Mouse (Mus musculus) liver, postnatal 0 days (tissue): ENCODE measurements at regions not wholly inside any gene's neighbourhood (a gene's known extent, or its start where the extent isn't known, plus 50 kb on each side); places are given as distances from the start of the nearest gene placed in this dataset.
A peak's percentile ranks its signal among the peaks of the same experiment; 100 is the strongest.

Source experiments
- ATAC-seq: fragments of 200-750 bp; cut with Nextera tagmentation; 2 replicates; pipeline ENCODE4 v1.8.0; 2017; ENCODE audit warnings: mild to moderate bottlenecking, moderate library complexity
- DNase-seq: peaks from one replicate; pipeline ENCODE4 v3.0.0-alpha.2; 2016
- H3K27ac ChIP-seq: fragments of 300-500 bp; sonication (generic); 2 replicates; pipeline ENCODE4 v1.5.1; 2014; ENCODE audit warnings: antibody characterized with exemption, moderate library complexity, mild to moderate bottlenecking, low read depth
- H3K27me3 ChIP-seq: fragments of 300-500 bp; sonication (generic); 2 replicates; pipeline ENCODE4 v1.6.1; 2014; ENCODE audit warnings: low read length, control low read depth, mixed read lengths; ENCODE audit not compliant: insufficient read depth
- H3K36me3 ChIP-seq: fragments of 300-500 bp; sonication (generic); replicated peaks from 2 replicates; pipeline ENCODE4 v1.6.1; 2014; ENCODE audit warnings: mild to moderate bottlenecking, control low read depth, low read length, moderate library complexity, mixed read lengths; ENCODE audit not compliant: insufficient read depth
- H3K4me1 ChIP-seq: fragments of 300-500 bp; sonication (generic); 2 replicates; pipeline ENCODE4 v1.6.1; 2014; ENCODE audit warnings: antibody characterized with exemption, mild to moderate bottlenecking, control low read depth; ENCODE audit not compliant: insufficient read depth
- H3K4me2 ChIP-seq: fragments of 300-500 bp; sonication (generic); 2 replicates; pipeline ENCODE4 v1.6.1; 2014; ENCODE audit warnings: low read depth, mild to moderate bottlenecking, low read length, moderate library complexity, mixed read lengths
- H3K4me3 ChIP-seq: fragments of 300-500 bp; sonication (generic); 2 replicates; pipeline ENCODE4 v1.5.1; 2014; ENCODE audit warnings: low read depth, low read length
- H3K9ac ChIP-seq: fragments of 300-500 bp; sonication (generic); replicated peaks from 2 replicates; pipeline ENCODE4 v1.6.1; 2014; ENCODE audit warnings: mild to moderate bottlenecking, moderate library complexity
- H3K9me3 ChIP-seq: fragments of 300-500 bp; sonication (generic); 2 replicates; pipeline ENCODE4 v1.6.1; 2016; ENCODE audit warnings: mild to moderate bottlenecking, control low read depth, low read length, mixed read lengths
- CTCF ChIP-seq: sonication (generic); IDR thresholded peaks from 2 replicates; pipeline ENCODE4 v1.5.1; 2016; ENCODE audit warnings: antibody characterized with exemption, low read depth
- EP300 ChIP-seq: IDR thresholded peaks from 2 replicates; pipeline ENCODE4 v1.6.1; 2016; ENCODE audit warnings: antibody characterized with exemption, low read depth, mild to moderate bottlenecking
- WGBS: fragments of 180-500 bp; shearing (Covaris S2); extraction: QIAGEN DNeasy Blood & Tissue Kit; methylation state at CpG from one replicate; pipeline ENCODE4 v1.1.7; 2014; ENCODE audit not compliant: insufficient replicate concordance; 5-methylcytosine and 5-hydroxymethylcytosine counted together

GRCm38 (mm10) chr1:64209131-64209530 lies 87.0 kb upstream of the Klf7 start:
- H3K4me1 ChIP-seq, result no peaks in the 10 kb centered on the region
- H3K36me3 ChIP-seq, result no peaks in the 10 kb centered on the region
- ATAC-seq, result no peak

GRCm38 (mm10) chr1:64200387-64201023 lies 78.4 kb upstream of the Klf7 start:
- no peaks in the 10 kb centered on the region for H3K9me3 ChIP-seq
- 50% methylated on average over 5 of the region's 5 CpGs for WGBS
- H3K4me3 ChIP-seq, result no peak overlapping the region
- TF ChIP-seq CTCF (no peak), EP300 (no peak)
- no peak overlapping the region for H3K9ac ChIP-seq
- H3K27me3 ChIP-seq, result no peaks in the 10 kb centered on the region
- H3K4me1 ChIP-seq, result no peaks in the 10 kb centered on the region
- H3K36me3 ChIP-seq, result no peaks in the 10 kb centered on the region
- no peak overlapping the region for H3K27ac ChIP-seq
- no peak overlapping the region for H3K4me2 ChIP-seq
- no peak for ATAC-seq
- DNase-seq, result no peak

More at GRCm38 (mm10) chr1:64209131-64209530, 87.0 kb upstream of the Klf7 start:
- WGBS, result 34% methylated on average over 1 of the region's 1 CpGs
- no peak overlapping the region for H3K9ac ChIP-seq
- no peak overlapping the region for H3K4me2 ChIP-seq
- no peak for TF ChIP-seq EP300
- TF ChIP-seq CTCF, result no peak
- H3K27me3 ChIP-seq, result no peaks in the 10 kb centered on the region
- H3K9me3 ChIP-seq, result no peaks in the 10 kb centered on the region
- no peak overlapping the region for H3K27ac ChIP-seq
- DNase-seq, result no peak
- H3K4me3 ChIP-seq, result no peak overlapping the region

GRCm38 (mm10) chr1:64198781-64199180 lies 76.7 kb upstream of the Klf7 start:
- no peaks in the 10 kb centered on the region for H3K27me3 ChIP-seq
- no peak overlapping the region for H3K4me3 ChIP-seq
- H3K27ac ChIP-seq, result peak overlapping the region; percentile 55; the same call in 1 of the 2 replicates
- 66% methylated on average over 5 of the region's 5 CpGs for WGBS
- no peak overlapping the region for H3K9ac ChIP-seq
- no peak for TF ChIP-seq EP300
- TF ChIP-seq CTCF, result no peak
- H3K36me3 ChIP-seq, result no peaks in the 10 kb centered on the region
- no peaks in the 10 kb centered on the region for H3K9me3 ChIP-seq
- peak overlapping the region; percentile 44; the same call in 1 of the 2 replicates for H3K4me2 ChIP-seq
- ATAC-seq, result peak; percentile 25; the same call in 1 of the 2 replicates
- no peaks in the 10 kb centered on the region for H3K4me1 ChIP-seq
- no peak for DNase-seq

- DNase-seq (no peak), ATAC-seq (peak; percentile 35; the same call in 1 of the 2 replicates)
- peak overlapping the region; percentile 44; the same call in 1 of the 2 replicates for H3K4me2 ChIP-seq
- no peak overlapping the region for H3K4me3 ChIP-seq
- H3K4me1 ChIP-seq, result no peaks in the 10 kb centered on the region
- no peak overlapping the region for H3K9ac ChIP-seq
- TF ChIP-seq CTCF, result no peak
- TF ChIP-seq EP300, result no peak
- H3K27me3 ChIP-seq, result no peaks in the 10 kb centered on the region
- no peaks in the 10 kb centered on the region for H3K9me3 ChIP-seq
- H3K36me3 ChIP-seq, result no peaks in the 10 kb centered on the region
- peak overlapping the region; percentile 55; the same call in 1 of the 2 replicates for H3K27ac ChIP-seq
- 62% methylated on average over 2 of the region's 2 CpGs for WGBS
Observed at GRCm38 (mm10) chr1:64198322-64198721, 76.2 kb upstream of the Klf7 start.

- ATAC-seq (no peak), DNase-seq (no peak)
- H3K9ac ChIP-seq, result no peak overlapping the region
- no peak overlapping the region for H3K4me3 ChIP-seq
- H3K27ac ChIP-seq, result no peak overlapping the region
- H3K9me3 ChIP-seq, result no peaks in the 10 kb centered on the region
- no peak overlapping the region for H3K4me2 ChIP-seq
- 63% methylated on average over 4 of the region's 4 CpGs for WGBS
- H3K27me3 ChIP-seq, result no peaks in the 10 kb centered on the region
- TF ChIP-seq CTCF, result no peak
- TF ChIP-seq EP300, result no peak
- peaks cover 4% of the 10 kb centered on the region; the same call in 1 of the 2 replicates for H3K4me1 ChIP-seq
- no peaks in the 10 kb centered on the region for H3K36me3 ChIP-seq
Observed at GRCm38 (mm10) chr1:64195970-64196491, 73.9 kb upstream of the Klf7 start.

GRCm38 (mm10) chr1:64195294-64195693 lies 73.2 kb upstream of the Klf7 start:
- WGBS, result 27% methylated on average over 4 of the region's 4 CpGs
- H3K27ac ChIP-seq, result no peak overlapping the region
- no peaks in the 10 kb centered on the region for H3K36me3 ChIP-seq
- peaks cover 4% of the 10 kb centered on the region; the same call in 1 of the 2 replicates for H3K4me1 ChIP-seq
- H3K4me3 ChIP-seq, result no peak overlapping the region
- DNase-seq (no peak), ATAC-seq (no peak)
- H3K9me3 ChIP-seq, result no peaks in the 10 kb centered on the region
- H3K4me2 ChIP-seq, result no peak overlapping the region
- no peak overlapping the region for H3K9ac ChIP-seq
- TF ChIP-seq EP300 (no peak), CTCF (no peak)
- no peaks in the 10 kb centered on the region for H3K27me3 ChIP-seq
